Mouse (Mus musculus): ENCODE measurements around the gene Olfr681.

DNA sequence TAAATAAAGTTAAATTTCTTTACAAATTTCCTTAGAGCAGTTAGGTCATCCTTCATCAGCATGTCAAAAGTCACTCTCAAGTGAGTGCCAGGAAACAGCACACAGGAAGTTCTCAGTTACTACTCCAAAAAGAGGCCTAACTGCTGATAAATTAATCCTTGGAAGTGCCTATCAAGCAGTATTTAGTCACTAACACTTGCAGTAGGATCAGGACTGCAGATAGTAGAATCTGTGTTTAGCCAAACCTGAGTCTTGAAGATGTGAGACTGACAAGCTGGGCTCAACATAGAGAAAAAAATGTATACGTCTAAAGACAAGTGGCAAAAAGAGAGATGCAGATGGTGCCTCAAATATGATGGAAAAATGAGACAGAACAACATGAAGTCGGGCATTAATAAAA is 24.6 kb downstream of the Olfr681 start:
- TF ChIP-seq CTCF (IDR thresholded peaks at IDR 0.05) (no peak), EP300 (IDR thresholded peaks at IDR 0.05) (no peak)
